Mouse (Mus musculus) liver, postnatal 0 days (tissue): ENCODE results near the gene Tsg101.

Experiments used
- CTCF ChIP-seq: sonication (generic); IDR thresholded peaks from 2 replicates; pipeline ENCODE4 v1.5.1; 2016; ENCODE audit warnings: antibody characterized with exemption, low read depth
- EP300 ChIP-seq: IDR thresholded peaks from 2 replicates; pipeline ENCODE4 v1.6.1; 2016; ENCODE audit warnings: antibody characterized with exemption, low read depth, mild to moderate bottlenecking

- TF ChIP-seq CTCF (0 out of 2 replicates have a peak, but pooled peaks have one; percentile 8), EP300 (0 out of 2 replicates have a peak, but pooled peaks have one; percentile 11)
Observed at GRCm38 (mm10) chr7:46919551-46920176, at the start of gene Tsg101.
